Mouse (Mus musculus) stomach, postnatal 0 days (tissue): ENCODE results near the gene Ssbp1. TPM values are rescaled to one million over a fixed set of nuclear protein-coding genes. Genes with fewer than 3 reads are reported as not detected.
A peak's percentile ranks its signal among the peaks of the same experiment; 100 is the strongest.

Source experiments
- ATAC-seq: fragments of 200-750 bp; cut with Nextera tagmentation; 2 replicates; pipeline ENCODE4 v1.8.0; 2017; ENCODE audit not compliant: low FRiP score, low TSS enrichment
- DNase-seq: peaks from one replicate; pipeline ENCODE4 v3.0.0-alpha.2; 2016; ENCODE audit warnings: low spot score
- H3K27ac ChIP-seq: fragments of 300-500 bp; sonication (generic); replicated peaks from 2 replicates; pipeline ENCODE4 v1.5.1; 2014; ENCODE audit warnings: mild to moderate bottlenecking, control low read depth
- H3K27me3 ChIP-seq: fragments of 300-500 bp; sonication (generic); 2 replicates; pipeline ENCODE4 v1.6.1; 2014; ENCODE audit warnings: low read length; ENCODE audit not compliant: control insufficient read depth, insufficient read depth
- H3K36me3 ChIP-seq: fragments of 300-500 bp; sonication (generic); 2 replicates; pipeline ENCODE4 v1.6.1; 2014; ENCODE audit warnings: low read length, mixed read lengths; ENCODE audit not compliant: control insufficient read depth, insufficient read depth
- H3K4me1 ChIP-seq: fragments of 300-500 bp; sonication (generic); replicated peaks from 2 replicates; pipeline ENCODE4 v1.6.1; 2014; ENCODE audit warnings: antibody characterized with exemption; ENCODE audit not compliant: control insufficient read depth, insufficient read depth
- H3K4me2 ChIP-seq: fragments of 300-500 bp; sonication (generic); replicated peaks from 2 replicates; pipeline ENCODE4 v1.6.1; 2014; ENCODE audit warnings: low read depth, mild to moderate bottlenecking, control low read depth, moderate library complexity
- H3K4me3 ChIP-seq: fragments of 300-500 bp; sonication (generic); 2 replicates; pipeline ENCODE4 v1.5.1; 2014; ENCODE audit warnings: low read depth, low read length, control low read depth
- H3K9ac ChIP-seq: fragments of 300-500 bp; sonication (generic); 2 replicates; pipeline ENCODE4 v1.6.1; 2014; ENCODE audit warnings: mild to moderate bottlenecking, low read length, control low read depth, mixed read lengths
- H3K9me3 ChIP-seq: fragments of 300-500 bp; sonication (generic); 2 replicates; pipeline ENCODE4 v1.6.1; 2016; ENCODE audit warnings: low read length; ENCODE audit not compliant: control insufficient read depth
- CTCF ChIP-seq: IDR thresholded peaks from 2 replicates; pipeline ENCODE4 v1.5.1; 2016; ENCODE audit warnings: antibody characterized with exemption, low read depth, mild to moderate bottlenecking, moderate library complexity
- EP300 ChIP-seq: optimal IDR thresholded peaks from 2 replicates; pipeline ENCODE3; 2016; ENCODE audit warnings: antibody characterized with exemption
- WGBS: fragments of 180-500 bp; shearing (Covaris S2); extraction: QIAGEN DNeasy Blood & Tissue Kit; methylation state at CpG from one replicate; pipeline ENCODE4 v1.1.7; 2014; 5-methylcytosine and 5-hydroxymethylcytosine counted together
- polyA plus RNA-seq: library from polyadenylated mRNA; unstranded; fragments of >200 nt; fragmentation: Nextera tagmentation; extraction: Ambion mirVana; gene quantifications from 2 replicates; pipeline ENCODE4 v1.2.1, GENCODE M21; 2015

The Ssbp1 gene
- polyA plus RNA-seq, 1 experiment from 2014 or later: 93.6 TPM

GRCm38 (mm10) chr6:40435151-40436046 lies 35.8 kb upstream of the Ssbp1 start:
- peak overlapping the region; percentile 95 for H3K4me2 ChIP-seq
- H3K36me3 ChIP-seq: no peaks in the 10 kb centered on the region
- no peak; the same call in 1 of the 2 replicates for ATAC-seq
- H3K4me1 ChIP-seq: no peaks in the 10 kb centered on the region
- peak overlapping the region; percentile 88 for H3K4me3 ChIP-seq
- TF ChIP-seq EP300 (no peak), CTCF (peak; percentile 38; the same call in 1 of the 2 replicates)
- peak overlapping the region; percentile 79 for H3K9ac ChIP-seq
- H3K27me3 ChIP-seq: no peaks in the 10 kb centered on the region
- no peaks in the 10 kb centered on the region for H3K9me3 ChIP-seq
- WGBS: 2% methylated on average over 56 of the region's 72 CpGs
- DNase-seq: peak; percentile 46
- H3K27ac ChIP-seq: peak overlapping the region; percentile 45

DNA sequence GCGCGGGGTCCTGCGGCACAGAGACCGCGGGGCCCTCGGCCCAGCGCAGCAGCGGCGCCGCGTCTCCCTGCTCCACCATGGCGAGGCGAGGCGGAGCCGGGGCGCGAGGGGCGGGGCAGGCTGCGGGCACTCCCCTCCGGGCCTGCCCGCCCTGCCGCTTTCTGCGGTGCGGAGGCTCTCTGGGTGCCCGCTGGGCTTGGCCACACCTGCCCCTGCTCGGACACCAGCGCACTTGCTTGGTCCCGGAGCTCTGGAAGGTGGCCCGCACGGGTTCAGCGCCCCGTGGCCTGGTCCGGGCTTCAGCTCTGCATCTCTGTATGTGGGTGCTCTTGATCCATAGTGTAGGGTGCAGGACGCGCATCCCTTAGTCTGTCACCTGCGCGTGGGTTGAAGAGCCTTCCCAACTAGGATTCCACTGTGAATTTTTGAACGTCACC lies 35.1 kb upstream of the Ssbp1 start, which contains the start of gene E330009J07Rik:
Gene E330009J07Rik, minus strand, starts transcription at position 89 of the 437 bp plus-strand sequence.
- Histone ChIP-seq H3K9me3 (no peaks in the 10 kb centered on the region), H3K4me3 (peak within 1 kb of the TSS; percentile 88), H3K4me1 (no peaks in the 10 kb centered on the region), H3K36me3 (no peaks in the 10 kb centered on the region), H3K9ac (peak within 1 kb of the TSS; percentile 79), H3K4me2 (peak within 1 kb of the TSS; percentile 95), H3K27me3 (no peaks in the 10 kb centered on the region), H3K27ac (peak within 1 kb of the TSS; percentile 45)
- WGBS: under 1% methylated on average over 38 of the region's 38 CpGs
- TF ChIP-seq CTCF (no peak), EP300 (no peak)
- peak; percentile 90 for DNase-seq
- peak; percentile 91 for ATAC-seq

GRCm38 (mm10) chr6:40438936-40439335 lies 32.2 kb upstream of the Ssbp1 start, which contains the start of gene Wee2:
Gene Wee2, plus strand, starts transcription at chr6:40439088.
- Histone ChIP-seq H3K9ac (no peak within 1 kb of the TSS), H3K9me3 (no peaks in the 10 kb centered on the region), H3K4me2 (no peak within 1 kb of the TSS), H3K4me1 (no peaks in the 10 kb centered on the region), H3K36me3 (no peaks in the 10 kb centered on the region), H3K27ac (no peak within 1 kb of the TSS), H3K27me3 (no peaks in the 10 kb centered on the region), H3K4me3 (no peak within 1 kb of the TSS)
- 69% methylated on average over 5 of the region's 5 CpGs for WGBS
- no peak for TF ChIP-seq CTCF
- TF ChIP-seq EP300: no peak
- ATAC-seq (no peak), DNase-seq (no peak)

GRCm38 (mm10) chr6:40439731-40440130 lies 31.4 kb upstream of the Ssbp1 start:
- Histone ChIP-seq H3K36me3 (no peaks in the 10 kb centered on the region), H3K9ac (no peak overlapping the region), H3K27me3 (no peaks in the 10 kb centered on the region), H3K4me2 (no peak overlapping the region), H3K4me3 (no peak overlapping the region), H3K4me1 (no peaks in the 10 kb centered on the region), H3K9me3 (no peaks in the 10 kb centered on the region), H3K27ac (no peak overlapping the region)
- WGBS: 42% methylated on average over 12 of the region's 12 CpGs
- no peak for TF ChIP-seq EP300
- DNase-seq (no peak), ATAC-seq (no peak)

DNA sequence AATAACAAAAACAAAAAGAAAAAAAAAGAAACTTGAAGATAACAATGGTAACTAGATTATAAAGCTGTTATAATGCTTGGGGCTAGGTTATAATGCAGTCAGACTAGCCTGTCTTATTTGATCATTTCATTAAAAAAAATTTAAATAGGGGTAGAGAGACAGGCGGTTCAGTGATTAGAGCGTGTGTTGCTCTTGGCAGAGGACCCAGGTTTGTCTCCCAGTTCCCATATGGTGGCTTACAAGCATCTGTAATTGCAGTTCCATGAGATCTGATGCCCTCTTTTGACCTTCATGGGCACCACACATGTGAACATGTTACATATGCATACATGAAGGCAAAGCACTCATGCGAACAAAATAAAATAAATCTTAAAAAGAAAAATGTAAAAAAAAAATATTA lies 29.9 kb upstream of the Ssbp1 start:
- no peak overlapping the region for H3K4me2 ChIP-seq
- no peak for DNase-seq
- no peak overlapping the region for H3K27ac ChIP-seq
- no peaks in the 10 kb centered on the region for H3K9me3 ChIP-seq
- ATAC-seq: no peak
- H3K27me3 ChIP-seq: no peaks in the 10 kb centered on the region
- H3K4me1 ChIP-seq: no peaks in the 10 kb centered on the region
- 75% methylated on average over 3 of the region's 3 CpGs for WGBS
- no peak for TF ChIP-seq EP300
- TF ChIP-seq CTCF: no peak
- no peaks in the 10 kb centered on the region for H3K36me3 ChIP-seq
- H3K9ac ChIP-seq: no peak overlapping the region
- no peak overlapping the region for H3K4me3 ChIP-seq

DNA sequence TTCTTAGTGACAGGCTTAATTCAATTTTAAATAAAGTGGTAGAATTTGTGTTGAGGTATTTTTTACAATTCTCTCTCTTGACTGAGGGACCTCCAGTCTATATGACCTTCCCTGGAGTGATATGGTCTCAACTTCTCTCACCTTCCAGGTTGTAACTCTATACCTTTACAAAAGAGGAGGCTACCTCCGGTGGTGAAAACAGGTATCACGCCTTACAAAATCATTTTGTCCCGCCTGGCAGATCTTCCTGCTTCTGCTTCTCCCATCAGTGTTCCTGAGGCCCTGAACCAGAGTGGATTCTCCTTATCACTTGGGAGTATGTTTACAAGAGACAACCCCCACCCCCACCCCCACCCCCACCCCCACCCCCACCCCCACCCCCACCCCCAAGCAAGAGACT lies 29.4 kb upstream of the Ssbp1 start:
- no peak for DNase-seq
- TF ChIP-seq CTCF: peak; percentile 49
- no peak for TF ChIP-seq EP300

More for the DNA sequence above, 29.4 kb upstream of the Ssbp1 start:
- WGBS: 24% methylated on average over 3 of the region's 3 CpGs
- no peak overlapping the region for H3K4me2 ChIP-seq
- H3K27ac ChIP-seq: no peak overlapping the region
- no peak overlapping the region for H3K9ac ChIP-seq
- H3K9me3 ChIP-seq: no peaks in the 10 kb centered on the region
- H3K4me3 ChIP-seq: no peak overlapping the region
- no peaks in the 10 kb centered on the region for H3K27me3 ChIP-seq
- H3K4me1 ChIP-seq: no peaks in the 10 kb centered on the region
- ATAC-seq: no peak
- H3K36me3 ChIP-seq: no peaks in the 10 kb centered on the region
